Mouse (Mus musculus) erythroblast, embryonic 14.5 days (primary cell): ENCODE data around the gene Dmtf1. TPM values are rescaled to one million over a fixed set of nuclear protein-coding genes. Genes with fewer than 3 reads are reported as not detected.
"Not testable (repeated sequence)": the region's sequence is repeated elsewhere in the genome, so short reads cannot be mapped to it uniquely, and the experiment has no call there.

Experiments
- H3K27me3 ChIP-seq: 2 replicates; pipeline ENCODE4 v1.6.1; 2012; ENCODE audit warnings: inconsistent platforms; ENCODE audit not compliant: control insufficient read depth
- H3K36me3 ChIP-seq: 2 replicates; pipeline ENCODE4 v1.6.1; 2012; ENCODE audit warnings: mild to moderate bottlenecking, inconsistent platforms; ENCODE audit not compliant: control insufficient read depth
- H3K4me1 ChIP-seq: 2 replicates; pipeline ENCODE4 v1.6.1; 2012; ENCODE audit warnings: inconsistent platforms; ENCODE audit not compliant: control insufficient read depth
- H3K4me3 ChIP-seq: replicated peaks from 2 replicates; pipeline ENCODE3; 2012; ENCODE audit warnings: moderate library complexity, mild to moderate bottlenecking, inconsistent platforms
- H3K9me3 ChIP-seq: 2 replicates; pipeline ENCODE4 v1.6.1; 2012; ENCODE audit warnings: low read length, inconsistent platforms, mixed read lengths; ENCODE audit not compliant: control insufficient read depth
- GATA1 ChIP-seq: IDR thresholded peaks from 2 replicates; pipeline ENCODE4 v1.6.1; 2012; ENCODE audit warnings: low read length, inconsistent platforms, mixed read lengths
- TAL1 ChIP-seq: IDR thresholded peaks from 3 replicates; pipeline ENCODE4 v1.6.1; 2012; ENCODE audit warnings: low read length, inconsistent platforms, mixed read lengths
- polyA plus RNA-seq: library from polyadenylated mRNA; stranded (reverse); fragments of >175 nt; gene quantifications from 2 replicates; pipeline ENCODE4 v1.2.3, GENCODE M21; 2012

Dmtf1 gene
- 0.05 and 0.07 TPM in 2 replicates for polyA plus RNA-seq

- Histone ChIP-seq H3K9me3 (no peaks in the 10 kb centered on the region), H3K27me3 (no peaks in the 10 kb centered on the region; the same call in 1 of the 2 replicates), H3K4me3 (peak within 1 kb of the TSS; percentile 90), H3K4me1 (peaks cover 15% of the 10 kb centered on the region), H3K36me3 (peaks cover 3% of the 10 kb centered on the region; the same call in 1 of the 2 replicates)
- TF ChIP-seq GATA1 (no peak), TAL1 (no peak)
These were observed at the start of gene Dmtf1 for GRCm38 (mm10) chr5:9161456-9162041. Gene Dmtf1, minus strand, starts transcription at chr5:9161776.

GRCm38 (mm10) chr5:9186467-9186866 is 24.9 kb upstream of the Dmtf1 start:
- no peaks in the 10 kb centered on the region for H3K27me3 ChIP-seq
- no peak overlapping the region for H3K4me3 ChIP-seq
- H3K4me1 ChIP-seq = no peaks in the 10 kb centered on the region
- H3K9me3 ChIP-seq = no peaks in the 10 kb centered on the region
- no peaks in the 10 kb centered on the region for H3K36me3 ChIP-seq
- no peak for TF ChIP-seq GATA1
- no peak for TF ChIP-seq TAL1

- Histone ChIP-seq H3K4me1 (no peaks in the 10 kb centered on the region), H3K36me3 (no peaks in the 10 kb centered on the region), H3K9me3 (no peaks in the 10 kb centered on the region), H3K4me3 (no peak overlapping the region), H3K27me3 (no peaks in the 10 kb centered on the region)
- no peak for TF ChIP-seq TAL1
- no peak for TF ChIP-seq GATA1
These were observed 11.7 kb upstream of the Dmtf1 start for GRCm38 (mm10) chr5:9173295-9173694.

GRCm38 (mm10) chr5:9169328-9170005 is 7.9 kb upstream of the Dmtf1 start:
- not testable (repeated sequence) for H3K9me3 ChIP-seq, H3K4me1 ChIP-seq, H3K36me3 ChIP-seq, H3K27me3 ChIP-seq, H3K4me3 ChIP-seq

- Histone ChIP-seq H3K9me3 (no peaks in the 10 kb centered on the region), H3K4me3 (no peak overlapping the region), H3K4me1 (peaks cover 9% of the 10 kb centered on the region), H3K36me3 (no peaks in the 10 kb centered on the region), H3K27me3 (no peaks in the 10 kb centered on the region; the same call in 1 of the 2 replicates)
- TF ChIP-seq GATA1 = no peak
- no peak for TF ChIP-seq TAL1
These were observed 4.8 kb upstream of the Dmtf1 start for GRCm38 (mm10) chr5:9166366-9166765.

GRCm38 (mm10) chr5:9165151-9165550 is 3.6 kb upstream of the Dmtf1 start:
- H3K27me3 ChIP-seq, H3K4me3 ChIP-seq, H3K36me3 ChIP-seq, H3K9me3 ChIP-seq: not testable (repeated sequence)
- H3K4me1 ChIP-seq = peaks cover 15% of the 10 kb centered on the region

- H3K27me3 ChIP-seq = no peaks in the 10 kb centered on the region; the same call in 1 of the 2 replicates
These were observed 1.8 kb upstream of the Dmtf1 start for GRCm38 (mm10) chr5:9163411-9163810.

GRCm38 (mm10) chr5:9162088-9162487 is 512 bp upstream of the Dmtf1 start:
- Histone ChIP-seq H3K4me3 (peak overlapping the region; percentile 90), H3K27me3 (no peaks in the 10 kb centered on the region; the same call in 1 of the 2 replicates), H3K9me3 (no peaks in the 10 kb centered on the region), H3K4me1 (peaks cover 15% of the 10 kb centered on the region), H3K36me3 (peaks cover 3% of the 10 kb centered on the region; the same call in 1 of the 2 replicates)
- TF ChIP-seq TAL1 (no peak), GATA1 (no peak)

More at GRCm38 (mm10) chr5:9163411-9163810, 1.8 kb upstream of the Dmtf1 start:
- H3K36me3 ChIP-seq = no peaks in the 10 kb centered on the region
- H3K4me1 ChIP-seq = peaks cover 15% of the 10 kb centered on the region
- no peaks in the 10 kb centered on the region for H3K9me3 ChIP-seq
- TF ChIP-seq TAL1 (no peak), GATA1 (no peak)
- H3K4me3 ChIP-seq = no peak overlapping the region

- peak overlapping the region; percentile 90 for H3K4me3 ChIP-seq
These were observed 633 bp downstream of the Dmtf1 start for GRCm38 (mm10) chr5:9160831-9161455.

More at GRCm38 (mm10) chr5:9160831-9161455, 633 bp downstream of the Dmtf1 start:
- no peaks in the 10 kb centered on the region for H3K9me3 ChIP-seq
- H3K4me1 ChIP-seq = peaks cover 15% of the 10 kb centered on the region
- no peaks in the 10 kb centered on the region; the same call in 1 of the 2 replicates for H3K27me3 ChIP-seq
- no peak for TF ChIP-seq TAL1
- peaks cover 3% of the 10 kb centered on the region; the same call in 1 of the 2 replicates for H3K36me3 ChIP-seq
